Mouse (Mus musculus) left cerebral cortex, adult 8-10 months (tissue): ENCODE data around the gene Hs6st1. TPM values are rescaled to one million over a fixed set of nuclear protein-coding genes. Genes with fewer than 3 reads are reported as not detected.
A peak's percentile ranks its signal among the peaks of the same experiment; 100 is the strongest.

ENCODE experiments used
- DNase-seq, 2 experiments: peaks; one replicate each; pipeline ENCODE4 v3.0.0; 2022; ENCODE audit warnings: low spot score in 2 of 2
- total RNA-seq, 4 experiments: library from RNA; stranded (reverse); gene quantifications; 2 replicates each; pipeline ENCODE4 v1.2.4; 2022

Hs6st1 gene
- total RNA-seq, 4 experiments from 2014 or later: 45.5 to 49.0 (median 48.0) TPM

GRCm38 (mm10) chr1:36064861-36065760 lies 3.1 kb upstream of the Hs6st1 start:
- peak; percentile 89 to 91 for DNase-seq

DNA sequence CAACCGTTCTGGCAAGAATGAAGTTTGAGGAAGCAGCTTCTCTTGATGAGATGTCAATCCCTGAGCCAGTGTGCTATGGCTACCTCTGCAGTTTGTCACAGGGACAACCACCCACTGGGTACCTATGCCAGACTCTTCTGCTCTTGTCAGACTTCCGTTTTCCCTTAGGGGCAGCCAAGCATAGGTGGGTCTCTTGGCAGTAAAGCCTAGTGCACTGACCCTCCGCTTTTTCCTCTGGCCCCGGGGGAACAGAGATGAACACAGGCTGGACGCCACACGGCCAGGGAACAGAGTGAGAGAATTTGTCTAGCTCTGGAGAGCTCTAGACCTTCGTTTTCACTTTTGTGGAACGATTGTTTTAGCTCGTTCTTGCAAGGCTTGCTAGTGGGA lies 2.4 kb upstream of the Hs6st1 start:
- no peak for DNase-seq

GRCm38 (mm10) chr1:36066216-36066980 lies 1.8 kb upstream of the Hs6st1 start:
- peak in 1 of 2 experiments; percentile 6 for DNase-seq

GRCm38 (mm10) chr1:36067201-36067600 lies 999 bp upstream of the Hs6st1 start:
- DNase-seq: peak in 1 of 2 experiments; percentile 11

DNA sequence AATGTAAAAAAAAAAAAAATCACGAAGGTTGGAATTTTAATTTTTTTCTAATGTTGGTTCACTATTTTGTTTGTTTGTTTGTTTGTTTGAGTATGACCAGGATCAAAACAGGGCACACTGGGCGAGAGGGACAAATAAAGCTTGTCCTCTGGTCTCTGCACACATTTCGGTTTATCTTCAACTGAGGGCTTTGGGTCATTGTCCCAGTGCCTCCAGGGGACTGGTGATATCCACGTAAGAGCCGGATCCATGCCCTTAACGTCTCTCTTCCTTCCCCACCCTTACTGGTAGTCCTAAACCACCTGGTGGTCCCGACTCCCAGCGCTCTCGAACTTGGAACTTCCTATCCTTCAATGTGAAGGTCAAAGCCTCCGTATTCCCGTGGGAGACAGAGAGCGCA lies 589 bp upstream of the Hs6st1 start:
- DNase-seq: no peak

DNA sequence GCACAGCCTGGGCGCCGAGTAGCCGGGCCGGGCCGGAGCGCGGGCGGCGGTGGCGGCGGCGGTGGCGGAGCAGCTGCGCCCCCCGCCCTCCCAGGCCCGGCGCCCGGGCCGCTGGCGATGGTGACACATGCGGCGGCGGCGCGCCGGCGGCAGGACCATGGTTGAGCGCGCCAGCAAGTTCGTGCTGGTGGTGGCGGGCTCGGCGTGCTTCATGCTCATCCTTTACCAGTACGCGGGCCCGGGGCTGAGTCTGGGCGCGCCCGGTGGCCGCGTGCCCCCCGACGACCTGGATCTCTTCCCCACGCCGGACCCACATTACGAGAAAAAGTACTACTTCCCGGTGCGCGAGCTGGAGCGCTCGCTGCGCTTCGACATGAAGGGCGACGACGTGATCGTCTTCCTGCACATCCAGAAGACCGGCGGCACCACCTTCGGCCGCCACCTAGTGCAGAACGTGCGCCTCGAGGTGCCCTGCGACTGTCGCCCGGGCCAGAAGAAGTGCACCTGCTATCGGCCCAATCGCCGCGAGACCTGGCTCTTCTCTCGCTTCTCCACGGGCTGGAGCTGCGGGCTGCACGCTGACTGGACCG lies 426 bp downstream of the Hs6st1 start:
- peak; percentile 31 to 52 for DNase-seq

- peak in 1 of 2 experiments; percentile 12 for DNase-seq
Observed at GRCm38 (mm10) chr1:36069291-36069771, 1.1 kb downstream of the Hs6st1 start.

DNA sequence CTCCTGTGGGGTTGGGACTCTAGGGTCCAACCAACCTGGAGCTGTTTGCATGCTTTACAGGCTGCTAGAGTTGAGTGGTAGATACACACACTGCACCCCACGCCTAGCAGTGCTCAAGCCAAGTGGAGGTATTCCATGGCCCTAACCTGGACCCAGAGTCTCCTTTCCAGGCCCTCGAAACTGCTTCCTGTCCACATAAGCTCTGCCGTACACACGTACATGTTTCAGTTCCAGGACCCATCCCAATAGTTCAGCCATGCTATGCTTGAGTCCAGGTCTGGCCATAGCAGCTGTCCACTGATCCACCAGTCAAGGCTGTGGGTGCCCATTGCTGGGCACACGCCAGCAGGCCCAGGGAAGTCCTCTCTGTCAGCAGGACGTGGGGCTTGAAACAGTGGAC lies 2.0 kb downstream of the Hs6st1 start:
- no peak for DNase-seq

DNA sequence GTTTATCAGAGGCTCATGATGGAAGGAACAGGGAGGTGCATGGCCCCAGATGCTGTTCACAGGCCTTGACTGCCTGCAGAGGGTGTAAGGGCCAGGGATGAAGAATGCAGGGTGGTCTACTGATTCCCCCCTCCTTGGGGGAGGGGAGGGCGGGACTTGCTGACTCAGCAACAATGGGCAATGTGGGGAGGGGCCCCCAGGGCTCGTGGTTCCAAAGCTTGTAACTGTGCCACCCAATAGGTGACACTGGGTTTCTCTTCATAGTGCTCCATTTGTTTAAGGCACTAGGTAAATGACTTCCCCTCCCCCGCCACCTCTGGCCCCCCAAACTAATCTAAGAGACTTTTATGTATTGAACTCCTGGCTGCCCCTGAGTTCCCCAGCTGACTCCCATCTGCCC lies 2.5 kb downstream of the Hs6st1 start:
- no peak for DNase-seq

GRCm38 (mm10) chr1:36071176-36071575 lies 3.0 kb downstream of the Hs6st1 start:
- DNase-seq: no peak

- no peak for DNase-seq
Observed at GRCm38 (mm10) chr1:36071611-36072010, 3.4 kb downstream of the Hs6st1 start.

- no peak for DNase-seq
Observed at GRCm38 (mm10) chr1:36072588-36073556, 4.7 kb downstream of the Hs6st1 start.

DNA sequence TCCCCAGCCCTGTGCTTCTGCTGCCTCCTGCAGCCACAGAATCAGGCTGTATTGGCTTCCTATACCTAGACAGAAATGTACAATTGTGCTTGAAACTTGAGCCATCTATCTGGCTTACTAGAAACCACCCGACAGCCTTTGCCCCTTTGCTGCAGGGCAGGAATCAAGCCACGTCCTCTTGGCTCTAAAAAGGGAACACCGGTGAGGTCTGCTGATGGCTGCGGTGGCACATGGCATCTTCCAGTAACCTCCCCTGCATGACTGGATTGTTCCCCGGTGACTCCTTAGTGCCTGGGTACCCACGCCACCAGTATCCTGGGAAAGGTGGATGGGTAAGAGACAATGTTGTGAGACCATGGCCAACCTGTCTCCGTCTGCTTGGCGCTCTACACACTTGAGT lies 5.4 kb downstream of the Hs6st1 start:
- no peak for DNase-seq

DNA sequence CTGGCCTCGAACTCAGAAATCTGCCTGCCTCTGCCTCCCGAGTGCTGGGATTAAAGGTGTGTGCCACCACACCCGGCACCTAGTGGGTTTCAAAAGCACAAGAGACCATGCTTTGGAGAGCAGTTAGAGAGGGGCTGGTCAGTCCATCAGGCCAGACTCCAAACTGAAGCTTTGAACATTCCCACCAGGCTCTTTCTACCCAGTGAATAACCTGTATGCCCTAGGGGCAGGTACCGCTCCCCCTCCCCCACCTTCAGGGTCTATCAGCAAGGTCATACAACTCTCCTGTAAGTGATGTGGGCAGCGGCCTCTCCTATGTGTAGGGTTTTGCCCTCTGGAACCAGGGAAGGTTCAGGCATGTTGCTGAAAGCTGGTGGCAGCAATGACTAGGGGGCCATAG lies 6.0 kb downstream of the Hs6st1 start:
- DNase-seq: no peak

DNA sequence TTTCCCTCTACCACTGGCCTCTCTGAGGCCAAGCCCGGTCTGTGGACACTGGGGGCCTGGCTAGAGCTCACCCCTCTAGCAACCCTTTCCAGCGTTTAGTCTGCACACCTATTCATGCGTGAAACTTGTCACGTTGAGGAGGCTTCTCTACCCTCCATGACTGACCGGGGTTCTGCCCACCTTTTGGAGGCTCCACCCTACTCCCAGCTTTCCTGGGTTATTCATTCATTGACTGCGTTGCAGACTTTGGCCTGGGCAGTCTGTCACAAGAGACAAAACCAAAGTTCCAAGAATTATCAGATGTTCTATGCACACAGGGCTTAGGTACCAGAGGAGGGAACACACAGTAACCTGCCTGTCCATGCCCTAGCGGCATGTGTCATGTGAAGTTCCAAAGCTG lies 6.8 kb downstream of the Hs6st1 start:
- no peak for DNase-seq

DNA sequence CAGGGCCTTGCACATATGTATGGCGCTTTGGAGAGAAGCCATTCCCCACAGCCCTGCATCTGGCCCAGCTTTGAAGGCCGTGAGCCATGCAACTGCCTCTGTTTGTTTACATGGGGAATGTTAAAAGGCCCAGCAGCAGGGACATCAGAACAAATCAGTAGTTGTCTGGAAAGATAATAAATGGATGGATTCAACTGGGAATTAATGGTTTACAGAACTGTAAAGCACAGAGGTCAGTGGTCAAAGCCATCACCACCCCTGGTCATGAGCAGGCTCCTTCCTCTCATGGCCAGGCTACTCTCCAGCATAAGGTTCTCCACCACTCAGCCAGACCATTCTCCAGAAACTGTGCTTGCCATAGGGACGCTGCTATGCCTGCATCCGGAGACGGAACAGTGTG lies 7.5 kb downstream of the Hs6st1 start:
- DNase-seq: no peak

DNA sequence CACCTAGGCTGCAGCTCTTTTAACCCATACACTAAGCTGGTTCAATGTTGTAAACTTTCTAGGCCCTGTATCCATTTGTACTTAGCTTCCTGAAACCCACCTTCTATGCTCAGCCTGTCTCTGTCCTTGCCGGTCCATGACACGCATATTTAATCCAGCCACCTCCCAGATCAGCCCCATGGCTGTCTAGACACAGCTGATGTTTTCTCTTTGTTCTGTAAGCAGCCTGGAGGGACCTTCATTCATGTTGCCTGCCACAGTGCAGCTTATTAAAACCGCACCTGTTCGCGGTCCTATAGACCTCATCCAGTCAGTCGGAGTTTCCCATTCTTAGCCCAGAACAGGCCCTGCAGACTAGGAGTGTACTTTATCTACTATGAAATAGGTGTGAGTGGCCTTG lies 8.9 kb downstream of the Hs6st1 start:
- no peak for DNase-seq

DNA sequence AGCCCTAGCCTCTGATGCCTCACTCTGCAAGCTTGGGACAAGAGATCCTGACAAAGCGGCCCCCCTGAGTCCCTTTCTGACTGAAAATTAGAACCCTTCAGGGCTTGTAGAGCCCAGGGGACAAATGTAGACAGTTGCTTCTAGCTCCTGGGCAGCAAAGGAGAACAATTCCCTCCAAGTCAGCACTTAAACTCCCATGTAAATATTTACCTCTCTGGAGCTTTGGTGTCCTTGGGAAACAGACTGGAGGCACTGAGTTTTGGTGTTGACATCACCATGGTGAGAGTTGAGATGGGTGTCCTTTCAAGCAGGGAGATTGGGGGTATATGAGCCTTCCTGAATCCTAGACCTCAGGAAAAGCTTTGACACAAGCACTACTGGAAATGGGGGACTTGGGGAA lies 10.1 kb downstream of the Hs6st1 start:
- DNase-seq: no peak

- no peak for DNase-seq
Observed at GRCm38 (mm10) chr1:36079679-36080078, 11.5 kb downstream of the Hs6st1 start.

DNA sequence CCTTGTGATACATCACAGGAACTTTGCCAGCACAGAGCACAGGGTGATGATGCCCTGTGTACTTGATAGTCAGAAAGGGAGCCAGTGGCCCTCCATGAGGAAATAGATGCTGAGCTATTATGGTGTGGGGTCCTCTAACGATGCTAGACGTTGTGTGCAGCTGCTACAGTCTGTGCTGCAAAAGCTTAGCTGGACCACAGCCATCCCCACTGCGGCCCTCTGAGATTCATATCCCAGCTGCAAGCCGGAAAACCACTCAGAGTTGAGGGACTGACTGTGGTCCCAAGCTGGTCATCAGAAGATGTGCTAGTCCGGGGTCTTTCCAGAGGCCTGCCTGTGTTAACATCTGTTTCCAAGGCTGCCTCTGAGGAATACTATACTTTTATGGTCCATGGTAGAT lies 12.8 kb downstream of the Hs6st1 start:
- DNase-seq: no peak

- no peak for DNase-seq
Observed at GRCm38 (mm10) chr1:36082184-36082583, 14.0 kb downstream of the Hs6st1 start.
